Mouse (Mus musculus): ENCODE measurements around the gene Gm20532. TPM values are rescaled to one million over a fixed set of nuclear protein-coding genes. Genes with fewer than 3 reads are reported as not detected.

Gene Gm20532
- polyA plus RNA-seq, 2 experiments: not detected

DNA sequence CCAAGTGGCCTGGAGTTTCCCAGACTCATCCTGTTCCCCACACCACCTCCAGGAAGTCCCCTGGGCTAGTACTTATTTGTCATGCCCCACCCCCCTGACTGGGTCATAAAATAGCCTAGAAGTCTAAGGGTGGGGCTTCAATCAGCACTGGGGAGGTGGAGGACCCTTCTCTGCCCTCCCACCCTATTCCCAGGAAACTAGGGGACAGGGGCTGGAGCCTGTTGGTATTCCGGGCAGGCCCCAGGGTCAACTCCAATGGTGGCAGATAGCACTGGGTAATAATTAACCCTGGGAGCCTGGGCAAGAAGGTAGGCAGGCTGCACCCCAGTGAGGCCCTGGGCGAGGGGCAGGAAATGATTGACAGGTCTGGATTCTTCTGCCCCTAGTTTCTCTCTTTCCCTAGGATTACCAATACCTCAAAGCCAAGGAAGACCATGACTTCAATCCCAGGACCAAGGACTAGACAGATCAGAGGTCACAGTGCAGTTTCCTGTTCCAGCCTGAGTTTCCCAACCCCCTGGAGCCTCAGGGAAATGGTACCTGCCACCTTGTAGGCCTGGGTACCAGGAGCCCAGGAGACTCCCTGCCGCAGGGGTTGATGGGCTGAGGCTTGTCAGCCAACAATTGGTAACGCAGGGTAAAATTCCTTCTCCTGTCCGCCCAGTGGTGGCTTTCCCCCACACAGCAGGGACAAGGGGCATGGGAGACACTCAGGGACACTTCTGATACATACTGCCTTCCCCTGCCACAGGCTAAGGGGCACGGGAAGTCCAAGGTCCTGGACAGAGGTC lies 8.7 kb downstream of the Gm20532 start:
- Histone ChIP-seq H3K36me3 (replicated peaks; ENCODE audit: control insufficient read depth, insufficient read depth, low read depth) (no peaks in the 10 kb centered on the region; the same call in 1 of the 2 replicates), H3K9ac (replicated peaks) (no peak overlapping the region), H3K4me2 (ENCODE audit: low read depth) (no peak overlapping the region), H3K9me3 (ENCODE audit: control insufficient read depth, low read length) (no peaks in the 10 kb centered on the region), H3K27ac (no peak overlapping the region), H3K4me1 (replicated peaks; ENCODE audit: control insufficient read depth in 2 of 2, insufficient read depth in 2 of 2, low read length in 1 of 2) (peaks cover 0 to 18% of the 10 kb centered on the region in 2 experiments; a peak in 2 of 4 replicates), H3K27me3 (ENCODE audit: control insufficient read depth, insufficient read depth, low read length) (no peaks in the 10 kb centered on the region), H3K4me3 (ENCODE audit: insufficient read depth in 1 of 2, low read depth in 2 of 2, low read length in 2 of 2) (no peak overlapping the region)
- DNase-seq (ENCODE audit: low read depth in 3 of 3, low spot score in 3 of 3) (no peak), ATAC-seq (ENCODE audit: insufficient read depth) (peak; percentile 40)
- TF ChIP-seq CTCF (IDR thresholded peaks at IDR 0.05; ENCODE audit: low read depth) (no peak), EP300 (IDR thresholded peaks at IDR 0.05; ENCODE audit: low read depth) (no peak)
- WGBS (ENCODE audit: insufficient replicate concordance): 51% methylated on average over 6 of the region's 6 CpGs

DNA sequence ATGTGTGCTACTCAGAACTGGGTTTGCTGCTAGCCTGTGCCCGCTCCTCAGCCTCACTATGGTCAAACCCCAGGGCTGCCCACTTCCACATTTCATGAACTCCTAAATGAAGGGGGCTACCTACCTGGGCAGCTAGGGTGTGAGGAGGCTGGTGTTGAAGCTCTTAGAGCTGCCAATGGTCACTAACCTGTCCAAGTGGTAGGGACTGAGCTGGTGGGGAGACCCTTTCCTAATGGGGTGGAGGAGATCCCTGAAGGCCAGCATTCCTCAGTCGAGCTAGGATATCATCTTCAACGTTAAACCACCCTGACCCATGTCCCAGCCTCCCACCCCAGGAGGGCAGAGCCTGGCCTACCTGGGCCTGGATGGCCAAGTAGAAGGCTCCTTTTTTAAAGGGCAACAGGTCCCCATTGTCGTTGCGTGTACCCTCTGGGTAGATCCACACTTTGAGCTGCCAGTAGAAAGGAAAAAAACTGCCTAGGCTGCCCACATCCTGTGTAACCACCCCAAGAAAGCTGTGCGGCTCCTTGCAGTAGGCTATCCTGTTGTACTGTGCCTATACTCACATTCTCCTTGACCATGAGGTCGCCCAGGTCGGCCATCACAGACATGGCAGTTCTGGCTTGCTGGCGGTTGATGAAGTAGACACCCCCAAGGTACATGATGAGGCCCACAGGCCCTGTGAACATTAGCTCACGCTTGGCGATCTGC lies 9.4 kb downstream of the Gm20532 start:
- no peak overlapping the region for H3K9ac ChIP-seq (replicated peaks)
- no peak overlapping the region for H3K4me3 ChIP-seq (ENCODE audit: insufficient read depth in 1 of 2, low read depth in 2 of 2, low read length in 2 of 2)
- DNase-seq (ENCODE audit: low read depth in 3 of 3, low spot score in 3 of 3) (no peak), ATAC-seq (ENCODE audit: insufficient read depth) (no peak)
- H3K27ac ChIP-seq: no peak overlapping the region
- no peaks in the 10 kb centered on the region for H3K9me3 ChIP-seq (ENCODE audit: control insufficient read depth, low read length)
- H3K27me3 ChIP-seq (ENCODE audit: control insufficient read depth, insufficient read depth, low read length): no peaks in the 10 kb centered on the region
- no peak for TF ChIP-seq CTCF (IDR thresholded peaks at IDR 0.05; ENCODE audit: low read depth)
- TF ChIP-seq EP300 (IDR thresholded peaks at IDR 0.05; ENCODE audit: low read depth): no peak
- no peak overlapping the region for H3K4me2 ChIP-seq (ENCODE audit: low read depth)
- peaks cover 0 to 21% of the 10 kb centered on the region in 2 experiments; a peak in 2 of 4 replicates for H3K4me1 ChIP-seq (replicated peaks; ENCODE audit: control insufficient read depth in 2 of 2, insufficient read depth in 2 of 2, low read length in 1 of 2)
- no peaks in the 10 kb centered on the region; the same call in 1 of the 2 replicates for H3K36me3 ChIP-seq (replicated peaks; ENCODE audit: control insufficient read depth, insufficient read depth, low read depth)
- 64% methylated on average over 11 of the region's 11 CpGs for WGBS (ENCODE audit: insufficient replicate concordance)

DNA sequence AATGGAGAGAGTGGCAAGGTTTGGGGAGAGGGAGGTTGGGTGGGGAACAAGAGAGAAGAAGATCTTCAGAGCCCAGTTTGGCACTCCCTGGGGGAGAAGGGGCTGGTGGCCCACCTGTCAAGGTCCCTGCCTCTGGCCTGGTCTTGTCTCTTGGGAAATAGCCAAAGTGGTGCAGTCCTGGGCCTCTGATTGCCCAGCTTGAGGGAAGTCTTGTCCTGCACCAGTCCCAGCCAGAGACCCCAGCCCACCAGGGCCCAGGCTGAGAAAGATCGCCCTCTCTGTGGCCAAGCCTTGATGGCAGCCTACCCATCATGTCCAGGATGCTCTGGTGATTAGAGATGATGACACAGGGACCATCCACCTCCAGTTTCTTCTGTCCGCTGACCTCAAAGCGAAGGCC lies 10.5 kb downstream of the Gm20532 start:
- H3K4me1 ChIP-seq (replicated peaks; ENCODE audit: control insufficient read depth in 2 of 2, insufficient read depth in 2 of 2, low read length in 1 of 2): peaks cover 0 to 22% of the 10 kb centered on the region in 2 experiments; a peak in 2 of 4 replicates
- H3K4me2 ChIP-seq (ENCODE audit: low read depth): no peak overlapping the region
- no peak overlapping the region for H3K4me3 ChIP-seq (ENCODE audit: insufficient read depth in 1 of 2, low read depth in 2 of 2, low read length in 2 of 2)
- H3K27me3 ChIP-seq (ENCODE audit: control insufficient read depth, insufficient read depth, low read length): no peaks in the 10 kb centered on the region
- no peak for TF ChIP-seq EP300 (IDR thresholded peaks at IDR 0.05; ENCODE audit: low read depth)
- no peak for TF ChIP-seq CTCF (IDR thresholded peaks at IDR 0.05; ENCODE audit: low read depth)
- ATAC-seq (ENCODE audit: insufficient read depth) (no peak), DNase-seq (ENCODE audit: low read depth in 3 of 3, low spot score in 3 of 3) (no peak)
- H3K9ac ChIP-seq (replicated peaks): no peak overlapping the region
- no peaks in the 10 kb centered on the region; the same call in 1 of the 2 replicates for H3K36me3 ChIP-seq (replicated peaks; ENCODE audit: control insufficient read depth, insufficient read depth, low read depth)
- no peak overlapping the region for H3K27ac ChIP-seq
- WGBS (ENCODE audit: insufficient replicate concordance): 86% methylated on average over 3 of the region's 3 CpGs
- H3K9me3 ChIP-seq (ENCODE audit: control insufficient read depth, low read length): no peaks in the 10 kb centered on the region

DNA sequence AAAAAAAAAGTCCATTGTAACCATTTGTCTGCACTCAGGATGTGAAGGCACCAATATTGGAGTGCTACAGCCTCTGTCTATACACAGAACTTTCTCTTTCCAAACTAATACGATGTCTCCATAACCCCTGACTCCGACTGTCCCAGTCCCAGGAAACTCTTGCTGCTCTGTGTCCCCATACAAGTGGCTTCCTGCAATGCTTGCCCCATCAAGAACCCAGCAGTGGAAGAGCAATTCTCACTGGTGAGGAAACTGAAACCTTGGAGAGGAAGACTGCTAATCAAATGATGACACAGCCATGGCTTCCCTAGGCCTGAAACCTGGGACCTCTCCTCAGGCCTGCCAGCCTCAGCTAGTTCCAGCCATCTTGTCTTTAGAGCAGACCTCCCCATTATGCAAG lies 11.4 kb downstream of the Gm20532 start:
- Histone ChIP-seq H3K4me1 (replicated peaks; ENCODE audit: control insufficient read depth in 2 of 2, insufficient read depth in 2 of 2, low read length in 1 of 2) (peaks cover 0 to 25% of the 10 kb centered on the region in 2 experiments; a peak in 2 of 4 replicates), H3K4me3 (ENCODE audit: insufficient read depth in 1 of 2, low read depth in 2 of 2, low read length in 2 of 2) (no peak overlapping the region), H3K36me3 (replicated peaks; ENCODE audit: control insufficient read depth, insufficient read depth, low read depth) (no peaks in the 10 kb centered on the region; the same call in 1 of the 2 replicates), H3K4me2 (ENCODE audit: low read depth) (no peak overlapping the region), H3K27me3 (ENCODE audit: control insufficient read depth, insufficient read depth, low read length) (no peaks in the 10 kb centered on the region), H3K27ac (no peak overlapping the region), H3K9ac (replicated peaks) (no peak overlapping the region), H3K9me3 (ENCODE audit: control insufficient read depth, low read length) (no peaks in the 10 kb centered on the region)
- ATAC-seq (ENCODE audit: insufficient read depth) (no peak), DNase-seq (ENCODE audit: low read depth in 3 of 3, low spot score in 3 of 3) (no peak)
- 82% methylated on average over 2 of the region's 2 CpGs for WGBS (ENCODE audit: insufficient replicate concordance)
- TF ChIP-seq CTCF (IDR thresholded peaks at IDR 0.05; ENCODE audit: low read depth): no peak
- TF ChIP-seq EP300 (IDR thresholded peaks at IDR 0.05; ENCODE audit: low read depth): no peak

DNA sequence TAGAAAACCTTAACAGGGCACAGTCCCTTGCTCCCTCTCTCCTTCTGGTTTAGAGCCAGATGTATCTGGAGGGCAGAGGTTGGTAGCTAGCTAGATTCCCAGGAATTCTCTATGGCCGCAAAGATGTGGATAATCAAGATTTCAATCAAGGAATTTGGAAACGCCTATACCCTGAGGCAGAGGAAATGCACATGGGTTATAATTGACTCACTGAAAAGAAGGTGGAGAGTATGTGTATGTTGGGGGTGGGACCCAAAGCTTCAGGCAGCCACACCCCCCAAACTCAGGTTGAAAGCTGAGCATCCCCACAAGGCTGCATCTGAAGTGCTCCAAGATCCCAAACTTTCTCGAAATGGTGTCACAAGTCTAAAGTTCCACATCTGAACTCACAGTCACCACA lies 12.0 kb downstream of the Gm20532 start:
- Histone ChIP-seq H3K4me1 (replicated peaks; ENCODE audit: control insufficient read depth in 2 of 2, insufficient read depth in 2 of 2, low read length in 1 of 2) (peaks cover 0 to 25% of the 10 kb centered on the region in 2 experiments; a peak in 2 of 4 replicates), H3K36me3 (replicated peaks; ENCODE audit: control insufficient read depth, insufficient read depth, low read depth) (no peaks in the 10 kb centered on the region; the same call in 1 of the 2 replicates), H3K27ac (no peak overlapping the region), H3K9ac (replicated peaks) (no peak overlapping the region), H3K27me3 (ENCODE audit: control insufficient read depth, insufficient read depth, low read length) (no peaks in the 10 kb centered on the region; the same call in none of the 2 replicates), H3K4me2 (ENCODE audit: low read depth) (no peak overlapping the region), H3K9me3 (ENCODE audit: control insufficient read depth, low read length) (no peaks in the 10 kb centered on the region), H3K4me3 (ENCODE audit: insufficient read depth in 1 of 2, low read depth in 2 of 2, low read length in 2 of 2) (no peak overlapping the region)
- TF ChIP-seq EP300 (IDR thresholded peaks at IDR 0.05; ENCODE audit: low read depth) (no peak), CTCF (IDR thresholded peaks at IDR 0.05; ENCODE audit: low read depth) (no peak)
- no peak for DNase-seq (ENCODE audit: low read depth in 3 of 3, low spot score in 3 of 3)
- 54% methylated on average over 3 of the region's 3 CpGs for WGBS (ENCODE audit: insufficient replicate concordance)
- no peak for ATAC-seq (ENCODE audit: insufficient read depth)
